Mouse (Mus musculus) thymus, adult 2 months (tissue): Measurements from ENCODE around the gene Habp4. TPM values are rescaled to one million over a fixed set of nuclear protein-coding genes. Genes with fewer than 3 reads are reported as not detected.

ENCODE experiments used
- DNase-seq: peaks from one replicate; pipeline ENCODE4 v3.0.0; 2021
- H3K27ac ChIP-seq: fragments of 200-500 bp; 2 replicates; pipeline ENCODE4 v1.5.1; 2012; ENCODE audit warnings: low read length, control low read depth; ENCODE audit not compliant: control insufficient read depth, insufficient read depth
- H3K27me3 ChIP-seq: fragments of 200-500 bp; 2 replicates; pipeline ENCODE4 v1.6.1; 2012; ENCODE audit warnings: mild to moderate bottlenecking, low read length, moderate library complexity, mixed read lengths; ENCODE audit not compliant: control insufficient read depth, insufficient read depth
- H3K36me3 ChIP-seq: fragments of 200-500 bp; 2 replicates; pipeline ENCODE4 v1.6.1; 2012; ENCODE audit warnings: mild to moderate bottlenecking, low read length, moderate library complexity; ENCODE audit not compliant: control insufficient read depth, insufficient read depth
- H3K4me1 ChIP-seq: fragments of 200-500 bp; replicated peaks from 2 replicates; pipeline ENCODE4 v1.6.1; 2012; ENCODE audit warnings: low read length; ENCODE audit not compliant: control insufficient read depth, insufficient read depth
- H3K4me3 ChIP-seq: fragments of 200-500 bp; 2 replicates; pipeline ENCODE4 v1.5.1; 2012; ENCODE audit warnings: mild to moderate bottlenecking, low read length, control low read depth, moderate library complexity; ENCODE audit not compliant: control insufficient read depth, insufficient read depth
- CTCF ChIP-seq: fragments of 200-500 bp; IDR thresholded peaks from 2 replicates; pipeline ENCODE4 v1.5.1; 2012; ENCODE audit warnings: mild to moderate bottlenecking, control low read depth, low read length, moderate library complexity, borderline replicate concordance; ENCODE audit not compliant: control insufficient read depth, poor library complexity, insufficient read depth; ENCODE audit errors: extremely low read depth
- POLR2A ChIP-seq: fragments of 200-500 bp; IDR thresholded peaks from 2 replicates; pipeline ENCODE4 v1.6.1; 2012; ENCODE audit warnings: mild to moderate bottlenecking, low read length, control low read depth, moderate library complexity; ENCODE audit not compliant: control insufficient read depth, poor library complexity, insufficient read depth; ENCODE audit errors: extremely low read depth
- WGBS: fragments of 180-500 bp; shearing (Covaris S2); methylation state at CpG from one replicate; pipeline ENCODE4 v1.1.7; 2018; 5-methylcytosine and 5-hydroxymethylcytosine counted together
- polyA plus RNA-seq: library from polyadenylated mRNA; depleted of rRNA; stranded (reverse); fragments of >200 nt; gene quantifications from 2 replicates; pipeline ENCODE4 v1.2.3, GENCODE M21; 2012

Habp4 gene
- polyA plus RNA-seq, 1 experiment = 10.8 TPM

GRCm38 (mm10) chr13:64185176-64185575 is 23.6 kb downstream of the Habp4 start:
- TF ChIP-seq CTCF = no peak
- TF ChIP-seq POLR2A = no peak
- Histone ChIP-seq H3K4me1 (no peaks in the 10 kb centered on the region), H3K36me3 (no peaks in the 10 kb centered on the region), H3K4me3 (no peak overlapping the region), H3K27ac (no peak overlapping the region), H3K27me3 (no peaks in the 10 kb centered on the region)
- WGBS = 89% methylated on average over 7 of the region's 7 CpGs
- no peak for DNase-seq

DNA sequence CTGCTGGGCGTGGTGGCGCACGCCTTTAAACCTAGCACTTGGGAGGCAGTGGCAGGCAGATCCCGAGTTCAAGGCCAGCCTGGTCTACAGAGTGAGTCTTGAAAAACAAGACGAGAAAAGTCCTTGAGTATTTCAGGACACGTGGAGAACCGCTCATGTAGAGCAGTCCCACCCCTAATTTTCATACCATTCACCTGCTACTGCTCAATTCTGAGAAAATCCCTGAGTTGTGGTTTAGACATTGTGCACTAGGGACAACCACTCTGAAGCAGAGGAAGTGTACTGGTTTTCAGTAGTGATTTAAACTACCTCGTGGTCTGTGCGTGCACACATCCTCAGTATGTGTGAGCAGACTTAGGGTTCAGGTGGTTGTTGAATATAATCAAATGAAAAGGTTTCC is 24.0 kb downstream of the Habp4 start:
- H3K36me3 ChIP-seq = no peaks in the 10 kb centered on the region
- H3K4me3 ChIP-seq = no peak overlapping the region
- no peak overlapping the region for H3K27ac ChIP-seq
- H3K4me1 ChIP-seq = no peaks in the 10 kb centered on the region
- WGBS = 43% methylated on average over 9 of the region's 9 CpGs
- no peak for TF ChIP-seq POLR2A
- TF ChIP-seq CTCF = no peak
- H3K27me3 ChIP-seq = no peaks in the 10 kb centered on the region
- DNase-seq = no peak

- Histone ChIP-seq H3K4me3 (no peak overlapping the region), H3K27me3 (no peaks in the 10 kb centered on the region), H3K36me3 (no peaks in the 10 kb centered on the region), H3K4me1 (no peaks in the 10 kb centered on the region), H3K27ac (no peak overlapping the region)
- DNase-seq = no peak
- TF ChIP-seq POLR2A (no peak), CTCF (no peak)
- WGBS = 96% methylated on average over 4 of the region's 4 CpGs
Observed at GRCm38 (mm10) chr13:64186516-64186915, 24.9 kb downstream of the Habp4 start.

GRCm38 (mm10) chr13:64187065-64187464 is 25.4 kb downstream of the Habp4 start:
- Histone ChIP-seq H3K4me1 (no peaks in the 10 kb centered on the region), H3K27me3 (no peaks in the 10 kb centered on the region), H3K27ac (no peak overlapping the region), H3K36me3 (no peaks in the 10 kb centered on the region), H3K4me3 (no peak overlapping the region)
- DNase-seq = no peak
- TF ChIP-seq CTCF = no peak
- TF ChIP-seq POLR2A = no peak

DNA sequence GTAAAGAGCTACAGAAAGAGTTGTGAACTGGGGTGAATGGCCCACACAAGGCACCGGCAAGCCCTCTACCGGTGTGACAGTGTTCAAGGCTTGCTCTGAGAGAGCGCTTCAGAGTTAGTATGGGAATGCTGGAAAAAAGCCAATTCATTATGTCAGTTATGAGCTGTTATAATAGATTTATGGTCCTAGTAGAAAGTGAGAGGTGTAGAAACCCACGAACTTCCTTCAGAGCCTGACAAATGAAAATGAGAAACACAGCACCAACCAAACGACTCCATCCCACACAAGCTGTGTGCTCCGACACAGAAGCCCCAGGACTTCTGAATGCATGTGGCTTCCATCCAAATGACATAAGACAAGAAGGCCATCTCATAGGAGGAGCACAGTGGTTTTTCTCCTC is 36.3 kb downstream of the Habp4 start:
- DNase-seq = no peak
- 46% methylated on average over 6 of the region's 6 CpGs for WGBS
- no peak for TF ChIP-seq POLR2A
- TF ChIP-seq CTCF = no peak
- H3K27me3 ChIP-seq = no peaks in the 10 kb centered on the region
- no peak overlapping the region for H3K4me3 ChIP-seq
- no peak overlapping the region for H3K27ac ChIP-seq
- H3K36me3 ChIP-seq = no peaks in the 10 kb centered on the region
- no peaks in the 10 kb centered on the region for H3K4me1 ChIP-seq

DNA sequence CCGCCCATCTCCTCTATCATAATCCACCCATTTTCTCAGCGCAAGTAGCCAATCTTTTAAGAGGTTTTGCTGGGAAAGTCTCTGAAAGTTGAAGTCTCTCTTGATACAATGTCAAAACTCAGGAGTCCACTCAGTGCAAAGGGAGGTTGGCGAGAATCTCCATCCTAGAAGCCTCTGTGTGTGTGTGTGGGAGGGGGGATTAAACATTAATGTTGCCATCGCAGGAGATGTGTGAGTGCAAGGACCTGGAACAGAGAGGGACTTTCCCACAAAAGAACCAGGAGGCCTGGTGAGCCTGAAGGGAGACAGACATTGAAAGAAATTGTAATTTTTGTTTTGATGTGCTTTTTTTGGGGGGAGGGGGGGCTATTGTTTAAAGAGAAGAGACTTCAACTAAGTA is 36.7 kb downstream of the Habp4 start:
- Histone ChIP-seq H3K27ac (no peak overlapping the region), H3K36me3 (no peaks in the 10 kb centered on the region), H3K27me3 (no peaks in the 10 kb centered on the region), H3K4me3 (no peak overlapping the region), H3K4me1 (no peaks in the 10 kb centered on the region)
- TF ChIP-seq CTCF (no peak), POLR2A (no peak)
- WGBS = 87% methylated on average over 4 of the region's 4 CpGs
- no peak for DNase-seq

GRCm38 (mm10) chr13:64200911-64201310 is 39.3 kb downstream of the Habp4 start:
- Histone ChIP-seq H3K4me3 (no peak overlapping the region), H3K36me3 (no peaks in the 10 kb centered on the region), H3K27ac (no peak overlapping the region), H3K4me1 (no peaks in the 10 kb centered on the region), H3K27me3 (no peaks in the 10 kb centered on the region)
- no peak for DNase-seq
- WGBS = 91% methylated on average over 4 of the region's 4 CpGs
- TF ChIP-seq CTCF (no peak), POLR2A (no peak)

DNA sequence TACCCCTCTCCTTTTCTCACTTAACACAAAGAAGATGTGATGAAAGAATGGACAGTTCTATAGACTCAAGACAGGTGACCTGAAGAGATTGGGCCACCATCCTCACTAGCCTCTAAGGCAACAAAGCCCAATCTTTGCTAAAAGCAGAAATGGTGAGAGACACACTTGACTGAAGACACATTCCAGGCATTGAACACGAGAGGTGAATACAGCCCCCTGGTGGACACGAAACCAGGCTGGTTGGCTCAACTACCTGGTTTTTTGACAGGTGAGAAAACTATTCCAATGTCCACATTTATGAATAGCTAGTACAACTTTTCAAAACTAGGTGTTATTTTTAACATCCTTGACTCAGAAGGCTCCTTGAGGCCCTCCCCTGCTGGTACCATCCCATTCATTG is 43.1 kb downstream of the Habp4 start:
- Histone ChIP-seq H3K27ac (no peak overlapping the region), H3K4me1 (no peaks in the 10 kb centered on the region), H3K27me3 (no peaks in the 10 kb centered on the region), H3K36me3 (no peaks in the 10 kb centered on the region), H3K4me3 (no peak overlapping the region)
- WGBS = 39% methylated on average over 2 of the region's 2 CpGs
- TF ChIP-seq CTCF (no peak), POLR2A (no peak)
- peak; percentile 29 for DNase-seq
